Comparison of ENCODE assay signal across 3 mouse cellular contexts in genomic region chr5:30678069-30678468, GRCm38 (mm10). TPM values are rescaled to one million over a fixed set of nuclear protein-coding genes. Genes with fewer than 3 reads are reported as not detected.
"Had no signal": no experiment of that assay in that cellular context is flagged by ENCODE, and none has a peak within 500 bp of the region (broad histone marks: within the 10 kb centered on the region; RNA-seq: fewer than 3 reads in every experiment).

No protein-coding gene starts in this region.

RNA-seq across cellular contexts. Expression of gene Dpysl5, which starts 33.3 kb away (rescaled TPM):
- total RNA-seq: common myeloid progenitor, adult 5-6 weeks; granulocyte monocyte progenitor cell, adult 5-6 weeks had no signal
- polyA plus RNA-seq: erythroblast, embryonic 14.5 days had no signal
